Mouse (Mus musculus): ENCODE results near the gene Oas1g.
"Not testable (repeated sequence)": the region's sequence is repeated elsewhere in the genome, so short reads cannot be mapped to it uniquely, and the experiment has no call there.

Gene Oas1g

GRCm38 (mm10) chr5:120887413-120887812 lies at the start of gene Oas1g:
Gene Oas1g (minus strand): TSS chr5:120887613.
- not testable (repeated sequence) for DNase-seq (ENCODE audit: extremely low read depth, low read depth, low spot score)

GRCm38 (mm10) chr5:120933966-120934365 lies 46.6 kb upstream of the Oas1g start:
- no peak for DNase-seq (ENCODE audit: extremely low read depth, low read depth, low spot score)

GRCm38 (mm10) chr5:120927036-120927435 lies 39.6 kb upstream of the Oas1g start:
- DNase-seq (ENCODE audit: extremely low read depth, low read depth, low spot score) = no peak

- not testable (repeated sequence) for DNase-seq (ENCODE audit: extremely low read depth, low read depth, low spot score)
These were observed 38.9 kb upstream of the Oas1g start for GRCm38 (mm10) chr5:120926311-120926710.

GRCm38 (mm10) chr5:120924520-120924919 lies 37.1 kb upstream of the Oas1g start:
- DNase-seq (ENCODE audit: extremely low read depth, low read depth, low spot score) = not testable (repeated sequence)

GRCm38 (mm10) chr5:120923969-120924368 lies 36.6 kb upstream of the Oas1g start:
- DNase-seq (ENCODE audit: extremely low read depth, low read depth, low spot score) = no peak

GRCm38 (mm10) chr5:120920296-120920695 lies 32.9 kb upstream of the Oas1g start:
- DNase-seq (ENCODE audit: extremely low read depth, low read depth, low spot score) = no peak

GRCm38 (mm10) chr5:120919156-120919935 lies 31.9 kb upstream of the Oas1g start:
- not testable (repeated sequence) for DNase-seq (ENCODE audit: extremely low read depth, low read depth, low spot score)

- not testable (repeated sequence) for DNase-seq (ENCODE audit: extremely low read depth, low read depth, low spot score)
These were observed 26.8 kb upstream of the Oas1g start, which contains the start of gene Oas1d for GRCm38 (mm10) chr5:120914204-120914603. Gene Oas1d (plus strand): TSS chr5:120914536.

GRCm38 (mm10) chr5:120908196-120908920 lies 20.9 kb upstream of the Oas1g start:
- no peak for DNase-seq (ENCODE audit: extremely low read depth, low read depth, low spot score)

- DNase-seq (ENCODE audit: extremely low read depth, low read depth, low spot score) = not testable (repeated sequence)
These were observed 19.6 kb upstream of the Oas1g start, which contains the start of gene Oas1a for GRCm38 (mm10) chr5:120906791-120907733. Gene Oas1a (minus strand): TSS chr5:120907521.

- no peak for DNase-seq (ENCODE audit: extremely low read depth, low read depth, low spot score)
These were observed 14.6 kb upstream of the Oas1g start for GRCm38 (mm10) chr5:120902056-120902455.

- no peak for DNase-seq (ENCODE audit: extremely low read depth, low read depth, low spot score)
These were observed 13.3 kb upstream of the Oas1g start for GRCm38 (mm10) chr5:120900666-120901065.

GRCm38 (mm10) chr5:120898726-120899125 lies 11.3 kb upstream of the Oas1g start:
- DNase-seq (ENCODE audit: extremely low read depth, low read depth, low spot score) = no peak

GRCm38 (mm10) chr5:120898307-120898706 lies 10.9 kb upstream of the Oas1g start:
- DNase-seq (ENCODE audit: extremely low read depth, low read depth, low spot score) = no peak

- no peak for DNase-seq (ENCODE audit: extremely low read depth, low read depth, low spot score)
These were observed 8.0 kb upstream of the Oas1g start for GRCm38 (mm10) chr5:120895231-120895900.

GRCm38 (mm10) chr5:120894692-120895091 lies 7.3 kb upstream of the Oas1g start:
- DNase-seq (ENCODE audit: extremely low read depth, low read depth, low spot score) = not testable (repeated sequence)

GRCm38 (mm10) chr5:120893866-120894265 lies 6.5 kb upstream of the Oas1g start:
- DNase-seq (ENCODE audit: extremely low read depth, low read depth, low spot score) = not testable (repeated sequence)

- no peak for DNase-seq (ENCODE audit: extremely low read depth, low read depth, low spot score)
These were observed 4.8 kb upstream of the Oas1g start for GRCm38 (mm10) chr5:120892243-120892660.

- DNase-seq (ENCODE audit: extremely low read depth, low read depth, low spot score) = not testable (repeated sequence)
These were observed 4.3 kb upstream of the Oas1g start for GRCm38 (mm10) chr5:120891566-120892242.

Data from fat pad, adult 2 months (tissue).